Mouse (Mus musculus): Measurements from ENCODE around the gene Tmem18. TPM values are rescaled to one million over a fixed set of nuclear protein-coding genes. Genes with fewer than 3 reads are reported as not detected.

Gene Tmem18
- polyA plus RNA-seq, 1 experiment = 4.7 TPM

- peak overlapping the region; percentile 91 for H3K4me3 ChIP-seq (replicated peaks; ENCODE audit: control insufficient read depth, low read depth, low read length)
- WGBS = 10% methylated on average over 6 of the region's 6 CpGs
- H3K27ac ChIP-seq (ENCODE audit: control insufficient read depth, insufficient read depth, low read depth, low read length, poor library complexity) = no peak overlapping the region
- H3K4me1 ChIP-seq (ENCODE audit: control insufficient read depth, insufficient read depth, low read length) = no peaks in the 10 kb centered on the region
- no peak for TF ChIP-seq CTCF (IDR thresholded peaks at IDR 0.05; ENCODE audit: control insufficient read depth, insufficient read depth, low read length)
- no peak for TF ChIP-seq POLR2A (IDR thresholded peaks at IDR 0.05; ENCODE audit: borderline replicate concordance, control insufficient read depth, low read depth, low read length)
These were observed 637 bp downstream of the Tmem18 start for GRCm38 (mm10) chr12:30584863-30585262.

GRCm38 (mm10) chr12:30591832-30592231 is 7.6 kb downstream of the Tmem18 start:
- WGBS = 90% methylated on average over 5 of the region's 5 CpGs
- no peak overlapping the region for H3K4me3 ChIP-seq (replicated peaks; ENCODE audit: control insufficient read depth, low read depth, low read length)

DNA sequence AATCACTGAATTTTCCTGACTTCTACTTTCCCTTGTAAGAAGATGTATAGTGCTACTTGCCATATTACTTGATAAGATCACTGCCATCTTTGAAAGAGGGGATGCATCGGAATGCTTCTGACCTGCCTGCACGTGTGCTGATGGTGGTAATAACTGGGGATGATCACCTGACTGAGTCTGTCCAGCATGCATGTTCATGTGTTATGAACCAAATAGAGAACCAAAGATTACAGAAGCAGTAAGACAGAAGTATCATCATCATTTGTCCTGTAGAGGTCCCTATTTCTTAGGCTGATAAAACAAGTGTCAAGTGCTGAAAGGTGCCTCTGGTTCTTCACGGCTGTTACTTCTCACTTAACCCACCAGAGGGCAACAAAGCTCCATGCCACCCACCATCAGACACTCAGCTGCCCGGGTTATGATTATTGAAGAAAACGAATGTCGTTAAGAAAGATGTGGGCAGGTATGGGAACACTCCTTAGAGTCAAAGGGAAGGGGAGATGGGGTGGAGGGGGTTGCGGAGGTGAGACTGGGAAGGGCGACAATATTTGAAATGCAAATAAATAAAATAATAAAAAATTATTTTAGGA is 12.7 kb downstream of the Tmem18 start:
- Histone ChIP-seq H3K27ac (ENCODE audit: control insufficient read depth, insufficient read depth, low read depth, low read length, poor library complexity) (no peak overlapping the region), H3K4me1 (ENCODE audit: control insufficient read depth, insufficient read depth, low read length) (no peaks in the 10 kb centered on the region), H3K4me3 (replicated peaks; ENCODE audit: control insufficient read depth, low read depth, low read length) (no peak overlapping the region)
- TF ChIP-seq POLR2A (IDR thresholded peaks at IDR 0.05; ENCODE audit: borderline replicate concordance, control insufficient read depth, low read depth, low read length) (no peak), CTCF (IDR thresholded peaks at IDR 0.05; ENCODE audit: control insufficient read depth, insufficient read depth, low read length) (peak; percentile 62)
- 34% methylated on average over 8 of the region's 8 CpGs for WGBS

More at GRCm38 (mm10) chr12:30591832-30592231, 7.6 kb downstream of the Tmem18 start:
- no peak for TF ChIP-seq POLR2A (IDR thresholded peaks at IDR 0.05; ENCODE audit: borderline replicate concordance, control insufficient read depth, low read depth, low read length)
- TF ChIP-seq CTCF (IDR thresholded peaks at IDR 0.05; ENCODE audit: control insufficient read depth, insufficient read depth, low read length) = no peak
- Histone ChIP-seq H3K4me1 (ENCODE audit: control insufficient read depth, insufficient read depth, low read length) (no peaks in the 10 kb centered on the region), H3K27ac (ENCODE audit: control insufficient read depth, insufficient read depth, low read depth, low read length, poor library complexity) (no peak overlapping the region)

- no peak overlapping the region for H3K4me3 ChIP-seq (replicated peaks; ENCODE audit: control insufficient read depth, low read depth, low read length)
- no peak overlapping the region for H3K27ac ChIP-seq (ENCODE audit: control insufficient read depth, insufficient read depth, low read depth, low read length, poor library complexity)
- no peaks in the 10 kb centered on the region for H3K4me1 ChIP-seq (ENCODE audit: control insufficient read depth, insufficient read depth, low read length)
- WGBS = 37% methylated on average over 3 of the region's 3 CpGs
- TF ChIP-seq POLR2A (IDR thresholded peaks at IDR 0.05; ENCODE audit: borderline replicate concordance, control insufficient read depth, low read depth, low read length) = no peak
- no peak for TF ChIP-seq CTCF (IDR thresholded peaks at IDR 0.05; ENCODE audit: control insufficient read depth, insufficient read depth, low read length)
These were observed 14.7 kb downstream of the Tmem18 start for GRCm38 (mm10) chr12:30598955-30599354.

DNA sequence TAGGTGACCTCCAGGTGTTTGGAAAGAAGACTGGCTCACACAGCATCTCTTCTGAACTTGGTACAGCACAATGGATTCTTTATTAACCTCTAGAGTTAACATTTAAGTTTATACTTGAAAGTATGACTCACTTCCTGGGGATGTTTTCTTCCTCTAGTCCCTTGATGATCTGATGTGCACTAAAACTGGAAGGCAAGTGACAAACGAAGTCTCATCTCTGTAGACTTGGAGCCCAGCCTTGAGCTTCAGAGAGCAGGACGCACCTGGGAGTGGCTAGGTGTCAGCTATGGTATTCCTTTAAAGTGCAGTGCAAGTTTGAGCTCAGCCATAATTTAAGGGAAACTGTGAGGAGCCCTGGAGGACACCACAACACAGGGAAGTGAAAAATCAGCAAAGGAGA is 15.2 kb downstream of the Tmem18 start:
- TF ChIP-seq CTCF (IDR thresholded peaks at IDR 0.05; ENCODE audit: control insufficient read depth, insufficient read depth, low read length) = no peak
- WGBS = 48% methylated on average over 2 of the region's 2 CpGs
- no peak overlapping the region for H3K4me3 ChIP-seq (replicated peaks; ENCODE audit: control insufficient read depth, low read depth, low read length)
- H3K27ac ChIP-seq (ENCODE audit: control insufficient read depth, insufficient read depth, low read depth, low read length, poor library complexity) = no peak overlapping the region
- no peaks in the 10 kb centered on the region for H3K4me1 ChIP-seq (ENCODE audit: control insufficient read depth, insufficient read depth, low read length)

- Histone ChIP-seq H3K4me3 (replicated peaks; ENCODE audit: control insufficient read depth, low read depth, low read length) (no peak overlapping the region), H3K4me1 (ENCODE audit: control insufficient read depth, insufficient read depth, low read length) (no peaks in the 10 kb centered on the region; the same call in 1 of the 2 replicates), H3K27ac (ENCODE audit: control insufficient read depth, insufficient read depth, low read depth, low read length, poor library complexity) (no peak overlapping the region)
- TF ChIP-seq CTCF (IDR thresholded peaks at IDR 0.05; ENCODE audit: control insufficient read depth, insufficient read depth, low read length) = no peak
- TF ChIP-seq POLR2A (IDR thresholded peaks at IDR 0.05; ENCODE audit: borderline replicate concordance, control insufficient read depth, low read depth, low read length) = no peak
- 58% methylated on average over 2 of the region's 2 CpGs for WGBS
These were observed 15.8 kb downstream of the Tmem18 start for GRCm38 (mm10) chr12:30599997-30600396.

GRCm38 (mm10) chr12:30604012-30604411 is 19.8 kb downstream of the Tmem18 start:
- Histone ChIP-seq H3K4me3 (replicated peaks; ENCODE audit: control insufficient read depth, low read depth, low read length) (no peak overlapping the region), H3K27ac (ENCODE audit: control insufficient read depth, insufficient read depth, low read depth, low read length, poor library complexity) (no peak overlapping the region), H3K4me1 (ENCODE audit: control insufficient read depth, insufficient read depth, low read length) (no peaks in the 10 kb centered on the region; the same call in 1 of the 2 replicates)
- WGBS = 64% methylated on average over 9 of the region's 9 CpGs
- TF ChIP-seq CTCF (IDR thresholded peaks at IDR 0.05; ENCODE audit: control insufficient read depth, insufficient read depth, low read length) (no peak), POLR2A (IDR thresholded peaks at IDR 0.05; ENCODE audit: borderline replicate concordance, control insufficient read depth, low read depth, low read length) (no peak)

GRCm38 (mm10) chr12:30604876-30605275 is 20.6 kb downstream of the Tmem18 start:
- 77% methylated on average over 6 of the region's 6 CpGs for WGBS
- TF ChIP-seq POLR2A (IDR thresholded peaks at IDR 0.05; ENCODE audit: borderline replicate concordance, control insufficient read depth, low read depth, low read length) = no peak
- no peak for TF ChIP-seq CTCF (IDR thresholded peaks at IDR 0.05; ENCODE audit: control insufficient read depth, insufficient read depth, low read length)

GRCm38 (mm10) chr12:30605941-30606340 is 21.7 kb downstream of the Tmem18 start:
- no peak overlapping the region for H3K27ac ChIP-seq (ENCODE audit: control insufficient read depth, insufficient read depth, low read depth, low read length, poor library complexity)
- WGBS = 77% methylated on average over 6 of the region's 6 CpGs
- TF ChIP-seq CTCF (IDR thresholded peaks at IDR 0.05; ENCODE audit: control insufficient read depth, insufficient read depth, low read length) = no peak
- TF ChIP-seq POLR2A (IDR thresholded peaks at IDR 0.05; ENCODE audit: borderline replicate concordance, control insufficient read depth, low read depth, low read length) = no peak

More at GRCm38 (mm10) chr12:30604876-30605275, 20.6 kb downstream of the Tmem18 start:
- Histone ChIP-seq H3K4me3 (replicated peaks; ENCODE audit: control insufficient read depth, low read depth, low read length) (no peak overlapping the region), H3K27ac (ENCODE audit: control insufficient read depth, insufficient read depth, low read depth, low read length, poor library complexity) (no peak overlapping the region), H3K4me1 (ENCODE audit: control insufficient read depth, insufficient read depth, low read length) (no peaks in the 10 kb centered on the region; the same call in 1 of the 2 replicates)

More at GRCm38 (mm10) chr12:30605941-30606340, 21.7 kb downstream of the Tmem18 start:
- H3K4me3 ChIP-seq (replicated peaks; ENCODE audit: control insufficient read depth, low read depth, low read length) = no peak overlapping the region
- no peaks in the 10 kb centered on the region; the same call in 1 of the 2 replicates for H3K4me1 ChIP-seq (ENCODE audit: control insufficient read depth, insufficient read depth, low read length)
